1 mouse cellular context compared by ENCODE assay signal in genomic region chr10:81356352-81356990, GRCm38 (mm10).
TF ChIP-seq lines count a peak whose summit lies in the region.

No protein-coding gene starts in this region.

TF ChIP-seq in CH12.LX, 34 proteins besides CTCF, POLR2A, EP300 and RAD21 (continued from another document):
- TF ChIP-seq NRF1 (IDR thresholded peaks at IDR 0.05; ENCODE audit: low read depth, low read length): peak; percentile 67
- TF ChIP-seq RCOR1 (conservative IDR thresholded peaks at IDR 0.05; ENCODE audit: low read depth, low read length): no peak
- no peak for TF ChIP-seq GABPA (IDR thresholded peaks at IDR 0.05; ENCODE audit: insufficient replicate concordance, low read depth, low read length)
- TF ChIP-seq POLR2AphosphoS2 (IDR thresholded peaks at IDR 0.05; ENCODE audit: low read depth, low read length): no peak
- TF ChIP-seq PAX5 (IDR thresholded peaks at IDR 0.05; ENCODE audit: low read length): no peak
- no peak for TF ChIP-seq SMC3 (IDR thresholded peaks at IDR 0.05; ENCODE audit: low read depth, low read length)
- TF ChIP-seq USF1 (IDR thresholded peaks at IDR 0.05; ENCODE audit: low read depth, low read length): 0 out of 2 replicates have a peak, but pooled peaks have one; percentile 11
- TF ChIP-seq JUND (conservative IDR thresholded peaks at IDR 0.05; ENCODE audit: low read depth, low read length): no peak
- TF ChIP-seq ZNF384 (IDR thresholded peaks at IDR 0.05; ENCODE audit: low read depth, low read length): no peak
- no peak for TF ChIP-seq ZC3H11A (IDR thresholded peaks at IDR 0.05; ENCODE audit: low read depth, low read length)
- 0 out of 2 replicates have a peak, but pooled peaks have one; percentile 36 for TF ChIP-seq TBP (conservative IDR thresholded peaks at IDR 0.05; ENCODE audit: low read depth, low read length)
- TF ChIP-seq ZKSCAN1 (IDR thresholded peaks at IDR 0.05; ENCODE audit: borderline replicate concordance, low read depth, low read length): no peak
- TF ChIP-seq SIN3A (IDR thresholded peaks at IDR 0.05; ENCODE audit: low read length): peak; percentile 53; the same call in 1 of the 2 replicates
- peak; percentile 59; the same call in 1 of the 2 replicates for TF ChIP-seq TCF12 (IDR thresholded peaks at IDR 0.05; ENCODE audit: low read depth, low read length)
- no peak for TF ChIP-seq MAZ (IDR thresholded peaks at IDR 0.05; ENCODE audit: low read depth, low read length)
- TF ChIP-seq NELFE (IDR thresholded peaks at IDR 0.05; ENCODE audit: low read depth, low read length): no peak
- TF ChIP-seq MEF2A (IDR thresholded peaks at IDR 0.05; ENCODE audit: borderline replicate concordance, low read depth, low read length): 0 out of 2 replicates have a peak, but pooled peaks have one; percentile 12
- no peak for TF ChIP-seq CHD1 (IDR thresholded peaks at IDR 0.05; ENCODE audit: low read depth, low read length)
- TF ChIP-seq KAT2A (IDR thresholded peaks at IDR 0.05; ENCODE audit: insufficient replicate concordance, low read length): no peak
- TF ChIP-seq ETS1 (conservative IDR thresholded peaks at IDR 0.05; ENCODE audit: low read depth, low read length): 0 out of 2 replicates have a peak, but pooled peaks have one; percentile 39
- peak; percentile 82 for TF ChIP-seq BHLHE40 (IDR thresholded peaks at IDR 0.05; ENCODE audit: low read depth, low read length)
- TF ChIP-seq MYC (IDR thresholded peaks at IDR 0.05; ENCODE audit: low read depth, low read length): peak; percentile 97
- peak; percentile 95 for TF ChIP-seq MAX (IDR thresholded peaks at IDR 0.05; ENCODE audit: low read length)
- TF ChIP-seq ELF1 (IDR thresholded peaks at IDR 0.05; ENCODE audit: low read depth, low read length): no peak
- no peak for TF ChIP-seq HCFC1 (IDR thresholded peaks at IDR 0.05; ENCODE audit: low read depth, low read length)
- TF ChIP-seq UBTF (IDR thresholded peaks at IDR 0.05; ENCODE audit: low read depth, low read length): no peak
- TF ChIP-seq MXI1 (IDR thresholded peaks at IDR 0.05; ENCODE audit: low read depth, low read length): peak; percentile 81; the same call in 1 of the 2 replicates
- TF ChIP-seq USF2 (conservative IDR thresholded peaks at IDR 0.05; ENCODE audit: low read depth, low read length): 0 out of 2 replicates have a peak, but pooled peaks have one; percentile 18
- no peak for TF ChIP-seq ZMIZ1 (IDR thresholded peaks at IDR 0.05; ENCODE audit: low read depth, low read length)
- 0 out of 2 replicates have a peak, but pooled peaks have one; percentile 25 for TF ChIP-seq CHD2 (IDR thresholded peaks at IDR 0.05; ENCODE audit: low read length)
- TF ChIP-seq JUN (IDR thresholded peaks at IDR 0.05; ENCODE audit: insufficient read depth, low read depth, low read length): no peak
- TF ChIP-seq MAFK (IDR thresholded peaks at IDR 0.05; ENCODE audit: insufficient replicate concordance, low read length): no peak
